Mouse (Mus musculus) erythroblast, embryonic 14.5 days (primary cell): Measurements from ENCODE around the gene Prr29.

ENCODE experiments used
- GATA1 ChIP-seq: IDR thresholded peaks from 2 replicates; pipeline ENCODE4 v1.6.1; 2012; ENCODE audit warnings: low read length, inconsistent platforms, mixed read lengths
- TAL1 ChIP-seq: IDR thresholded peaks from 3 replicates; pipeline ENCODE4 v1.6.1; 2012; ENCODE audit warnings: low read length, inconsistent platforms, mixed read lengths

- TF ChIP-seq TAL1 (no peak), GATA1 (no peak)
These were observed 22.5 kb downstream of the Prr29 start, which contains the start of gene Icam2 for GRCm38 (mm10) chr11:106387791-106388216.
